Mouse (Mus musculus) urinary bladder, adult 18-20 months (tissue): ENCODE measurements around the gene Zfp553.
A peak's percentile ranks its signal among the peaks of the same experiment; 100 is the strongest.

Experiments
- DNase-seq, 2 experiments: peaks; one replicate each; pipeline ENCODE4 v3.0.0; 2022; ENCODE audit warnings: low spot score in 2 of 2, mixed read lengths in 2 of 2

Zfp553 gene

DNA sequence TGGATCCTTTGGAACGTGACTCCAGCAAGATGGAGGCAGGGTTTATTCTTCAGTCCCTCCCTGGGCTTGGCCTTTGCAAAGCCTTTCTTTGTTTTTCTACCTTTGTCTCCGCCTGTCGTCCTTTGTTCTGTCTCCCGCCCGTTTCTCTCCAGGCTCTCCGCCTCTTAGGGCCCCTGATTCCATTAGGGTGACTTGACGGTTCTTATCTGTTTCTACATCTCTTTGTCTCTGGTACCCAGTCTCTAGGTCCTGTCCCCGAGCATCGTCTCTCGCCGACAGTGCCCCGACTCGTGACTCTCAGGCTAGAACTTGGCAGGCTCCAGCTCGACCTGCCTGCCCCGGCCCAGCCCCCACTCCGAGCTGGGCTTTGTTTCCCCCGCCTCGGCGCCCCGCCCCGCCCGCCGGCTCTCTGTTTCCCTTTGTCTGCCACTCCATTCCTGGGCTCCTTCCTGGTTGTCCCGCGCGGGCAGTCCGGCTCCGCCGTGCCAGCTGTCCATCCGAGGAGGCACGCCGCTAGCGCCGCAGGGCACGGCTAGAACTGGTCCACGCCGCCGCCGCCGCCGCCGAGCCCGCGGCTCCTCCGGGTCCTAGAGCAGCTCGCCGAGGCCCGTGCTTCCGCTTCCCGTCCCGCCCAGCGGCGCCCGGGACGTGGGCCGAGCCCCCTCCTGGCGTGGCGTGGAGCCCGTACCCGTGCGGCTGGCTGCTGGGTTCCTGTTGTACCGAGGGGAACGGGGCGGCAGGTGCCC is at the start of gene Zfp553, which contains the start of gene Sept1:
Gene Zfp553, plus strand, starts transcription at position 440 of the 746 bp plus-strand sequence.
Gene Sept1, minus strand, starts transcription at position 509 of the 746 bp plus-strand sequence.
- peak; percentile 75 to 88 for DNase-seq

DNA sequence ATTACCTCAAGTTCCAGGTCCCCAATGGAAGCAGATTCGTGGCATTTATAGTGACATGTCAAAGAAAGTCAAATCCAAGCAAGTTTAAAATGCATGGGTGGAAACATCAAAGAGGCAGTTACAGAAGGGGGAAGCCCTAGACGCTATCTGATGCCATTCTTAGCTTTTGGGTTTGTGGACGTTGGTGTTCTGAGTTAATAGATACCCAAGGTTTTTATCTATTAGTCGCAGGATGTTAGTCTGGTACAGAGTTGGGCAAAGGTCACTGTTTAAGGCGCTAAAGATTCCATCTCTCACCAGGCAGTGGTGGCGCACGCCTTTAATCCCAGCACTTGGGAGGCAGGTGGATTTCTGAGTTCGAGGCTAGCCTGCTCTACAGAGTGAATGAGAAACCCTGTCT is 49.5 kb upstream of the Zfp553 start:
- DNase-seq: no peak

- no peak for DNase-seq
These were observed 49.0 kb upstream of the Zfp553 start for GRCm38 (mm10) chr7:127183828-127184227.

DNA sequence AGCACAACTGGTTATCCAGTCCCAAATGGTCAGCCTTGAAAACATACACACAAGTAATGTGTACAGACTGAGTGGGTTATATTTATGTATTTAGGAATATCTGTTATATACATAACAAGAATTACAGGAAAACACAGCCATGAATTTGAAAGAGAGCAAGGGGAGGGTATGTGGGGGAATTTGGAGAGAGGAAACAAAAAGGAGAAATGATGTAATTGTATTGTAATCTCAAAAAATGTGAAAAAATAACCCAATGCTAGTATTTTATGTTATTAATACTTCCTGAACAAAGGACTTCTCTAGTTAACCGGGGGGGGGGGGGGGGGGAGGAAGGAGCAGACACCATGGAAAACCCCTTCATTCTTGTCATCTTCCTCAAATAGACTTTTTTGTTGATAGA is 48.1 kb upstream of the Zfp553 start:
- DNase-seq: no peak

DNA sequence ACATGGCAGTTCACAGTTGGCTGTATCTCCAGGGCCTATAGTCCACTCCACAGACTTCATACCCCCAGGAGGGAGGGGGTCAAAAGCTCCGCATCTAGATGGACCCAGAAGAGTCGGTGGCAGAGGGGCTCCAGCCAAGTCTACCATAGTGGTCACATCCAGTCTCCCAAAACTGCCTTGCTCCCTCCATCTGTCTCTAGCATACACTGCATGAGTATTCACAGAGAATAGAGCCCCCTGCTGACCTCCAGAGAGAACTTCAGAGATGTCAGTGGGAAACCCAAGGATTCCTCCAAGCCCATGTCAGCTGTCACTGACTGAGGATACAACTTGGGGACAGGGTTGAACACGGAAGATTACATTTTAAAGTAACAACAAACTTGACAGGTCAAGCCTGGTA is 47.3 kb upstream of the Zfp553 start:
- DNase-seq: no peak

DNA sequence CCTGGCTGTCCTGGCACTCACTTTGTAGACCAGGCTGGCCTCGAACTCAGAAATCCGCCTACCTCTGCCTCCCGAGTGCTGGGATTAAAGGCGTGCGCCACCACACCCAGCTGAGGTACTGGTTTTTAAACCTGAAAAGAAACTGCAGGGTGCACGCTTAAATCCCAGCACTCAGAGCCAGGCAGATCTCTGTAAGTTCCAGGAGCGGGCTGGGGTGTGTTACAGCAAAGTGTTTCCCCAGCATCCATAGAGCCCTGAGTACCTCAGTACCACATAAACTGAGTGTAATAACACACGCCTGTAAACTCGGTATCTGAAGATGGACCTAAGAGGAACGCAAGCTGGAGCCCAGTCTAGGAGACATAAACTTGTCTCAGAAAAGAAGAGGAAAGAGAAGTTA is 45.5 kb upstream of the Zfp553 start:
- DNase-seq: no peak

- DNase-seq: no peak
These were observed 44.3 kb upstream of the Zfp553 start for GRCm38 (mm10) chr7:127188305-127189276.

GRCm38 (mm10) chr7:127190672-127191071 is 42.2 kb upstream of the Zfp553 start:
- no peak for DNase-seq

DNA sequence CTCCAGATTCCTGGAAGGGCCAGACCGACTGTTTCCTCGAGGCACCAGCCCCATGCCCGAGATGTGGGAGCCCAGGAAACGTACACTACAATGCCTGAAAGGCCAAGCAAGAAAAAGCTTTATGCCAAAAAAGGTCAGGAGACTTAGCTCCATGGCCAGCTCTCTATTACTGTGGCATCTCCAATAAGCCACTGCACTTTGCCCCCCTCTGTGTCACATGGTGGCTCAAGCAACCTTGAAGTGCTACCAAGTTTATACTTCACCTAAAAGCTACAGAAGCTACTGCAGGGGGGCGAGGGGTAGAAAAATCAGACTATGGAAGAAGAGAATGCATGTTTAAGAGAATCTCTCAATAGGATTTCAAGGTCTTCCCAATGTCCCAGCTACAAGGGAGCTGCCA is 39.9 kb upstream of the Zfp553 start:
- no peak for DNase-seq

- DNase-seq: no peak
These were observed 38.7 kb upstream of the Zfp553 start for GRCm38 (mm10) chr7:127194011-127194632.

DNA sequence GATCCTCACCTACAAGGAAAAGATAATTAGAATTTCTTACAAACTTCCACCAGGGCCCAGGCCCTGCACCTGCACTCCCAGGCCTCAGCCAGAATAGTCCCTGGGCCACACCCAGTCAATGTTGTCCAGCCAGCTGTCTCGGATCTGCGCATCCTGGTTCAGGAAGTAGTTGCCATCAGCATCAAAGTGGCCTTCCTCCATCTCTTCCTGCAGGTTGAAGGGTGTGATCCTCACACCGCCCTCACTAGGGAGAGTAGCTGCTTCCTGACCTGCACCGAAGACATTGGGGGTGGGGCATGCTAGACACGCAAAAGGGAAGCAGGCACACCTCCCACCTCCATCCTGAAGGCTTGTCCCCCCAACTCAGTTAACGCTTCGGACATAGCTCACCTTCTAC is 38.2 kb upstream of the Zfp553 start:
- no peak for DNase-seq

DNA sequence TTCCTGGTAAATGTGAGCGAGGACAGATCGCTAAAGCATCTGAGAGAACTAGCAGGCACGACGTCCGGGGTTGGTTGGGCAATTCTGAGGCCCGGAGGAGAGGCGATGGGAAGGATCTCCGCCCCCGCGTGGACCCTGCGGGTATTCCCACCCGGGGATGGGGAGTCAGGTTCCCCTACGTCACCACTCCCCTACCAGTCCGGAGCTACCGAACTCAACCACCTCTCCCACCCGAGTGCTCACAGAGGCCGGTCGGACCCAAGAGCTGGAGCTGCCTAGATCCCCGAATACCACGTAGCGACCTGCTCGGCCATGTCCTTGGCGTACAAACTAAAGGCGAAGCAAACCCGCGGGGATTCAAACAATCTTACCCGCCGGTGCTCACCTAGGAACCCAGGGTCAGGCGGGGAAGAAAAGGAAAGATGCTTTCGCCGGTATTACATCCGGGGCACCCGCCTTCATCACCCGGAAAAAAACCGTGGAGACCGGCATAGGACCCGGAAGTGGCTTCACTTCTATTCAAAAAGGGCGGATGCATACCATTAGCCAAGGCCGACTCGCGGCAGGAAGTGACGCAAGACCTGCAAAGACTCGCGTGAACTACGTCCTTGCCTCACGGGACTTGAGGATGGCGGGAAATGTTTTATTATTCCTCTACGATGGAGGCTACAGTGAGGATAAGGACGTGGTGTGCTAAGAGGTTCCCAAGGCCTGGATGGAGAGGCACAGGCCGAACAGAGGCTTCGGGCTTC is 37.1 kb upstream of the Zfp553 start, which contains the start of gene Cd2bp2:
Gene Cd2bp2, minus strand, starts transcription at position 507 of the 752 bp plus-strand sequence.
- peak; percentile 81 to 94 for DNase-seq

DNA sequence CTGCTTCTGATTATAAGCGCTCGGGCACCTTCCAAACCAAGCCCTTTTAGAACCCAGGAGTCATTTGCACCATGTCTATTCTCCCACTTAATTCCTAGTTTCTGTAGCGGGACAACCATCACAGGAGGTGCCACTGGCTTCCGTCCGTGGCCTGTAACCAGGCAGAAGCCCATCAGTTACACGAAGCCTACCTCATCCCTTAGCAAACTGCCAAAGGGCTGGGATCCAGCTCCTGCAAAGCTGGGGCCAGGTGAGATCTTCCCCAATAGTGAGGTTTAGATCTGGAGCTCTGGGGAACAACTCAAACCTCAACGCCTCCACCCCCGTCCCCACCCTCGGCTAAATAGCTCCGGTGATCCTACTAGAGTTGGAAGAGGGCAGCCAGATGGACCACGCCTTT is 36.4 kb upstream of the Zfp553 start:
- DNase-seq: no peak

GRCm38 (mm10) chr7:127206606-127207005 is 26.3 kb upstream of the Zfp553 start:
- no peak for DNase-seq

- DNase-seq: peak in 1 of 2 experiments; percentile 57
These were observed 25.2 kb upstream of the Zfp553 start for GRCm38 (mm10) chr7:127207374-127208294.

DNA sequence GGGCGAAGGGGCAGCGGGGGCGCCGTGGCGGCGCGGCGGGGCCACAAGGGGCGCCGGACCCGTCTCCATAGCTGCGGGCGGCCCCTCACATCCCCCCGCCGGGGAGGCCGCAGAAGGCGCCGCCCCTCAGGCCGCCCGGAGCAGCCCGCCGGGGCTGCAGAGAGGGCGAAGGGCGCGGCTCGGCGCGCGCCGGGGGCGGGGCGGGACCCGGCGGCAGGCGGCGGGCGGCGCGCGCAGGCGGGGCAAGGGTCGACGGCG is 24.6 kb upstream of the Zfp553 start, which contains the start of gene Tbc1d10b:
Gene Tbc1d10b, minus strand, starts transcription at position 174 of the 258 bp plus-strand sequence.
- peak in 1 of 2 experiments; percentile 63 for DNase-seq

DNA sequence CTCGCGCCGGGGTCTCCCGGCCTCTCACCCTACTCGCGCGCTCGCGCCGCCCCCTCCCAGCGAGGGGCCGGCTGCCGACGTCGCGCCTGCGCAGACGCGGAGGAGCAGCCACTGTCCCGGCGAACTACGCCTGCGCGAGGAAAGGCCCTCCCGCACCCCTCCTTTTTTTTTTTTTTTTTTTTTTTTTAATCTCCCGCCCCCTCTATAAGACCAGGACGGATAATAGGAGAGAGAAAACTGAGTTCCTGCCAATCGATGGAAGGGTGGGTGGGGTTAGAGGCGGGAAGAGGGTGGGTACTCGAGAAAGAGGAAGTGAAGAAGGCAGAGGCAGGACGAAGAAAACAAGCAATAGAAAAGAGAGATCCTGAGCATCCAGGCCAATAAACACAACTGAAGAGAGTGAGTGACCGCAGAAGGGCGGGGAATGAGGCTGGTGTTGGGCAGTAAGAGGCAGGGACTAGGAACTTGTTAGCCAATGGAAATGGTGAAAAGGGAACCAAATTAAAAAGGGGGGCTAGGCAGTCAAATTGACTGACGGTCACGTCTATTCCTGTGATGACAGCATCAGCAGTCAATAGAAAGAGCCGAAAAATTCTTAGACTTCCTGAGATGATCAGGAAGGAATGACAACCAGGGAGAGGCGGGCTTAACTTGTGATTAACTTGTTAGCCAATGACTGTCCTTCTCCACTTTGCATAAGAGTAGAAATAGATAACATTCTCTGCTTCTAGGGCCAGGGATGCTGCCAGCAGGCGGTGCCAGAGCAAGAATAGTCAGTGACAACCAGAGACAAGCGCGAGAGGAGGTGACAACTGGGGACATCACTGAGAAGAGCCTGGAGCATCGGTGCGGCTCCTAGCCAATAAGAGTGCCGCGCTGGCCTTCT is 24.1 kb upstream of the Zfp553 start, which contains the start of gene Mylpf:
Gene Mylpf, plus strand, starts transcription at position 338 of the 886 bp plus-strand sequence.
- DNase-seq: peak; percentile 62 to 89

GRCm38 (mm10) chr7:127209851-127210250 is 23.0 kb upstream of the Zfp553 start:
- no peak for DNase-seq

DNA sequence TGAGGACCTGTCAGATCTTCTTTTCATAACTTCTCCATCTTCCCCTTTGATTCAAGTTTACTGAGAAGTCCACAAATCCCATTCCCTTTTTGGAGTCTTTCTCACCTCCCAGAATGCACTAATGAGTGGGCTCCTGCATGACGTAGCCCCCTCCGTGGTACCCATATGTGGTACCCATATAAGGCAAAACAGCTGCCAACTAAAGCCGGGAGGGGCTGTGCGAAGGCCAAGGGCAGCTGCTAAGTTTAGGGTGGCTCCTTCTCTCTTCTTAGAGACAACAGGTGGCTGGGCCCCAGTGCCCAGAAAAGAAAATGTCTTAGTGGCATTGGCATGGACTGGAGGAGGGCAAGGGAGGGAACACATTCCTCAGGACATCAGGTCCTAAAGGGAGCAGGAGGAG is 22.6 kb upstream of the Zfp553 start:
- DNase-seq: no peak
